Mouse (Mus musculus): ENCODE results near the gene Mettl7a2. TPM values are rescaled to one million over a fixed set of nuclear protein-coding genes. Genes with fewer than 3 reads are reported as not detected.
"Not testable (repeated sequence)": the region's sequence is repeated elsewhere in the genome, so short reads cannot be mapped to it uniquely, and the experiment has no call there.

The Mettl7a2 gene
- polyA plus RNA-seq, 2 experiments: 0.08 TPM; not detected in 1

DNA sequence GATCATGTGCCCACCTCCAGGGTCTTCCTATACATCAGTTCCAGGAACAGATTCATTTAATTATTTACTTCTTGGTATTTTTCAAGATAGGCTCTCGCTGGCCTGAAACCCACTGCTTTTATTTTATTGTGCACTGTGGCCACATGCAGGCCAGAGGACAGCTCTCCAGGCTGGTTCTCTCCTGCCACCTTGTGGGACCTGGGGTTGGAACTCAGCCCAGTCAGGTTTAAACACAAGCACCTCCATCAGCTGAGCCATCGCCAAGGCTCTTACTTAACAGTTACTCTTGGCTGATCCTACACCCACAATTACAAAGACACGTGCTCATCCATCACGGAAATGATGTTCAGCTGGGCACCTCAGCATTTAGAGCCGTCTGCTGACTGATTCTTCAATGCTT, 31.9 kb upstream of the Mettl7a2 start:
- H3K4me3 ChIP-seq (replicated peaks; ENCODE audit: low read length): no peak overlapping the region
- TF ChIP-seq POLR2A (IDR thresholded peaks at IDR 0.05; ENCODE audit: borderline replicate concordance, extremely low read depth, insufficient read depth, insufficient read length): no peak
- WGBS: 42% methylated on average over 5 of the region's 5 CpGs
- no peaks in the 10 kb centered on the region for H3K27me3 ChIP-seq (ENCODE audit: control insufficient read depth, insufficient read depth, low read length)
- H3K4me2 ChIP-seq (replicated peaks; ENCODE audit: low read depth, low read length, severe bottlenecking): no peak overlapping the region
- no peak overlapping the region for H3K27ac ChIP-seq (replicated peaks; ENCODE audit: low read depth, low read length)
- no peaks in the 10 kb centered on the region for H3K9me3 ChIP-seq (ENCODE audit: control insufficient read depth, low read length)
- no peak overlapping the region for H3K9ac ChIP-seq (ENCODE audit: low read depth, low read length, severe bottlenecking)
- H3K36me3 ChIP-seq (ENCODE audit: control insufficient read depth, insufficient read depth, low read length): no peaks in the 10 kb centered on the region
- no peak for ATAC-seq (ENCODE audit: low FRiP score, low read depth)
- H3K4me1 ChIP-seq (ENCODE audit: control insufficient read depth, insufficient read depth, low read length): no peaks in the 10 kb centered on the region
- no peak for DNase-seq (ENCODE audit: low spot score)

DNA sequence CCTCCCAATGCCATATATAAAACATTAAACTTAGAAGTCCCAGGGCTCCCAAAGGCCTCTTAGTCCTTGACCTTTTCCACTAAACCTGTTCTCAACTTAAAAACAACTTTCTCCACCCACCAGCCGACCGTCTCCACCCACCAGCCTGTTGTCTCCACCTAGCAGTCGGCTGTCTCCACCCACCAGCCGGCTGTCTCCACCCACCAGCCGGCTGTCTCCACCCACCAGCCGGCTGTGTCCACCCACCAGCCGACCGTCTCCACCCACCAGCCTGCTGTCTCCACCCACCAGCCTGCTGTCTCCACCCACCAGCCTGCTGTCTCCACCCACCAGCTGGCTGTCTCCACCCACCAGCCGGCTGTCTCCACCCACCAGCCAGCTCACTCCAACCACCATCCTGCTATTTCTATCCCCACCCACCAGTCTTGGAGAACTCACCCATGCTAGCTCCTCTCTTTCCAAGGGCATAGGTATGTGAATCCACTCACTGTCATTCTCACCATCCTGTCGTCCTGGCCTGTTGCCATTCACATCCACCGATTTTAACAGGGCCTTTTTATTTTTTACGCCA, 28.9 kb upstream of the Mettl7a2 start:
- Histone ChIP-seq H3K9me3 (ENCODE audit: control insufficient read depth, low read length) (no peaks in the 10 kb centered on the region), H3K36me3 (ENCODE audit: control insufficient read depth, insufficient read depth, low read length) (no peaks in the 10 kb centered on the region), H3K4me1 (ENCODE audit: control insufficient read depth, insufficient read depth, low read length) (no peaks in the 10 kb centered on the region), H3K27ac (replicated peaks; ENCODE audit: low read depth, low read length) (no peak overlapping the region), H3K4me2 (replicated peaks; ENCODE audit: low read depth, low read length, severe bottlenecking) (no peak overlapping the region), H3K27me3 (ENCODE audit: control insufficient read depth, insufficient read depth, low read length) (no peaks in the 10 kb centered on the region), H3K4me3 (replicated peaks; ENCODE audit: low read length) (no peak overlapping the region), H3K9ac (ENCODE audit: low read depth, low read length, severe bottlenecking) (no peak overlapping the region)
- ATAC-seq (ENCODE audit: low FRiP score, low read depth) (no peak), DNase-seq (ENCODE audit: low spot score) (no peak)
- WGBS: 65% methylated on average over 12 of the region's 12 CpGs
- no peak for TF ChIP-seq POLR2A (IDR thresholded peaks at IDR 0.05; ENCODE audit: borderline replicate concordance, extremely low read depth, insufficient read depth, insufficient read length)

DNA sequence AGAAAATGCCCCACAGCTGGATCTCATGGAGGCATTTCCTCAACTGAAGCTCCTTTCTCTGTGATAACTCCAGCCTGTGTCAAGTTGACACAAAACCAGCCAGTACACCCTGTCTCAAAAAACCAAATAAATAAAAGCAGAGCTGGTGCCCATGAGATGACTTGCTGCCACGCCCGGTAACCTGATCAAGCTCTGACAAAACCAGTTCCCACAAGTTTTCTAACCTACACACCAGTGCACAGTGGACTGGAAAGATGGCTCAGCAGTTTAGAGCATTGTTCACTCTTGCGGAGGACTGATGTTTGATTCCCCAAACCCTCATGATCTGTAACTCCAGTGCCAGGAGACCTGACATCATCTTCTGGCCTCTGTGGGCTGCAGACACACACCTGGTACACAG, 27.8 kb upstream of the Mettl7a2 start:
- no peak overlapping the region for H3K4me2 ChIP-seq (replicated peaks; ENCODE audit: low read depth, low read length, severe bottlenecking)
- H3K27ac ChIP-seq (replicated peaks; ENCODE audit: low read depth, low read length): no peak overlapping the region
- no peak overlapping the region for H3K4me3 ChIP-seq (replicated peaks; ENCODE audit: low read length)
- H3K9me3 ChIP-seq (ENCODE audit: control insufficient read depth, low read length): no peaks in the 10 kb centered on the region
- TF ChIP-seq POLR2A (IDR thresholded peaks at IDR 0.05; ENCODE audit: borderline replicate concordance, extremely low read depth, insufficient read depth, insufficient read length): no peak
- WGBS: 76% methylated on average over 3 of the region's 3 CpGs
- no peaks in the 10 kb centered on the region for H3K4me1 ChIP-seq (ENCODE audit: control insufficient read depth, insufficient read depth, low read length)
- DNase-seq (ENCODE audit: low spot score) (no peak), ATAC-seq (ENCODE audit: low FRiP score, low read depth) (no peak)
- H3K27me3 ChIP-seq (ENCODE audit: control insufficient read depth, insufficient read depth, low read length): no peaks in the 10 kb centered on the region
- H3K9ac ChIP-seq (ENCODE audit: low read depth, low read length, severe bottlenecking): no peak overlapping the region
- no peaks in the 10 kb centered on the region for H3K36me3 ChIP-seq (ENCODE audit: control insufficient read depth, insufficient read depth, low read length)

DNA sequence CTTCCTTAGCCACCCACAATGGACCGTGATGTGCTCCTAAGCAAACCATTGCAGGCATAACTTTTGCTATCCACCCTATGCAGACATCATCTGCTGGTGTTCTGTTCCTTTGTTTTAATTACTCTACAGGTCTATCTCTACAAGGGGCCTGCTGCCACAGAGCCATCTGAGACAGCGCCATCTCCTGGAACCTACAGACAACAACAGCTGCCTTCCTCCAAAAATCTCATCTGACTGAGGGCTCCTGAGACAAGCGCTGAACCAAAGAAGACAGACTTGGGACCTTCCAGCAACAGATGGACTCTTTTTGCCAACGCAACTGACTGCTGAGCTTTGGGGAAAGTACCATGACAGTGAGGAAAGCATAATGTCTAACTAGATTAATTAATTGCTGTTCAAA, 24.9 kb upstream of the Mettl7a2 start:
- H3K4me2 ChIP-seq (replicated peaks; ENCODE audit: low read depth, low read length, severe bottlenecking); H3K4me1 ChIP-seq (ENCODE audit: control insufficient read depth, insufficient read depth, low read length); H3K36me3 ChIP-seq (ENCODE audit: control insufficient read depth, insufficient read depth, low read length); ATAC-seq (ENCODE audit: low FRiP score, low read depth); H3K27ac ChIP-seq (replicated peaks; ENCODE audit: low read depth, low read length); H3K9ac ChIP-seq (ENCODE audit: low read depth, low read length, severe bottlenecking); H3K9me3 ChIP-seq (ENCODE audit: control insufficient read depth, low read length); H3K4me3 ChIP-seq (replicated peaks; ENCODE audit: low read length); DNase-seq (ENCODE audit: low spot score); H3K27me3 ChIP-seq (ENCODE audit: control insufficient read depth, insufficient read depth, low read length): not testable (repeated sequence)
- WGBS: 74% methylated on average over 3 of the region's 4 CpGs

DNA sequence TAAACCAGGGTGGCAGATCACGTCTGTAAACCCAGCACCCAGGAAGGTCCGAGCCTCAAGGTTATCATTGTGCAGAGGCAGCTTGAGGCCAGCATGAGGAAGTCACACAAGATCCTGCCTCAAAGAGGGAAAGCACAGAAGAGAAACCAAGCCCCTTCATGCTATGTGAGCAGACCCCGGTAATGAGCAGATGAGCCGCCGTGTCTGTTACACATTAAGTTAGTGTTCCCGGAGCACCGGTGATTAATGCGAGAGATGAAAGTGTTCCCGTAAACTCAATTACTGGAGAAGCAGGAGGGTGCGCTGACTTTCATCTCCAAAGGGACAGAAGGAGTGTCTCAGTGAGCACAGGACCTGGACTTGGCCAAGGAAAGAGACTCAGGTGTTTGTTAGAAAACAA, 23.7 kb upstream of the Mettl7a2 start:
- not testable (repeated sequence) for H3K4me3 ChIP-seq (replicated peaks; ENCODE audit: low read length); H3K4me1 ChIP-seq (ENCODE audit: control insufficient read depth, insufficient read depth, low read length); ATAC-seq (ENCODE audit: low FRiP score, low read depth); DNase-seq (ENCODE audit: low spot score); H3K9me3 ChIP-seq (ENCODE audit: control insufficient read depth, low read length); H3K4me2 ChIP-seq (replicated peaks; ENCODE audit: low read depth, low read length, severe bottlenecking); H3K9ac ChIP-seq (ENCODE audit: low read depth, low read length, severe bottlenecking); H3K27me3 ChIP-seq (ENCODE audit: control insufficient read depth, insufficient read depth, low read length); H3K36me3 ChIP-seq (ENCODE audit: control insufficient read depth, insufficient read depth, low read length); H3K27ac ChIP-seq (replicated peaks; ENCODE audit: low read depth, low read length)
- WGBS: 20% methylated on average over 7 of the region's 10 CpGs

DNA sequence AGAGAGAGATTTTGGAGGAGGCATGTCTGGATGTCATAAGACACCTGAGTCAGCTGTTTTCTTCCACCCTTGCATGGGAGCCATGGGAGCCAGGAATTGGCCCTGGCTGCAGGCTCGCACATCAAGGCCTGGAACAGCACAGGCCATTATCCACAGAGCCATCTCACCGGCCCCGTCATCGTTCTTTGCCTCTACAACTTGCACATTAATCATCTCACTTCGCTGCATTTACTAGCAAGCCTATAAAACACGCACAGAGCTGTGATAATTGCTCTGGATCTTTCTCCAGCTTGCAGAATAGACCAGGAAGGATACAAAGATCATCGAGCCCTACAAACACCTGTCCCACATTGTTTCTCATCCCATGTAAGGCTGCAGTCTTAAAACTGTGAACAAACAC, 22.3 kb upstream of the Mettl7a2 start:
- 39% methylated on average over 7 of the region's 7 CpGs for WGBS
- Histone ChIP-seq H3K27me3 (ENCODE audit: control insufficient read depth, insufficient read depth, low read length) (no peaks in the 10 kb centered on the region), H3K4me3 (replicated peaks; ENCODE audit: low read length) (no peak overlapping the region), H3K36me3 (ENCODE audit: control insufficient read depth, insufficient read depth, low read length) (no peaks in the 10 kb centered on the region), H3K27ac (replicated peaks; ENCODE audit: low read depth, low read length) (no peak overlapping the region), H3K9ac (ENCODE audit: low read depth, low read length, severe bottlenecking) (no peak overlapping the region), H3K4me1 (ENCODE audit: control insufficient read depth, insufficient read depth, low read length) (no peaks in the 10 kb centered on the region), H3K9me3 (ENCODE audit: control insufficient read depth, low read length) (no peaks in the 10 kb centered on the region), H3K4me2 (replicated peaks; ENCODE audit: low read depth, low read length, severe bottlenecking) (no peak overlapping the region)
- DNase-seq (ENCODE audit: low spot score) (no peak), ATAC-seq (ENCODE audit: low FRiP score, low read depth) (no peak)
- TF ChIP-seq POLR2A (IDR thresholded peaks at IDR 0.05; ENCODE audit: borderline replicate concordance, extremely low read depth, insufficient read depth, insufficient read length): no peak

DNA sequence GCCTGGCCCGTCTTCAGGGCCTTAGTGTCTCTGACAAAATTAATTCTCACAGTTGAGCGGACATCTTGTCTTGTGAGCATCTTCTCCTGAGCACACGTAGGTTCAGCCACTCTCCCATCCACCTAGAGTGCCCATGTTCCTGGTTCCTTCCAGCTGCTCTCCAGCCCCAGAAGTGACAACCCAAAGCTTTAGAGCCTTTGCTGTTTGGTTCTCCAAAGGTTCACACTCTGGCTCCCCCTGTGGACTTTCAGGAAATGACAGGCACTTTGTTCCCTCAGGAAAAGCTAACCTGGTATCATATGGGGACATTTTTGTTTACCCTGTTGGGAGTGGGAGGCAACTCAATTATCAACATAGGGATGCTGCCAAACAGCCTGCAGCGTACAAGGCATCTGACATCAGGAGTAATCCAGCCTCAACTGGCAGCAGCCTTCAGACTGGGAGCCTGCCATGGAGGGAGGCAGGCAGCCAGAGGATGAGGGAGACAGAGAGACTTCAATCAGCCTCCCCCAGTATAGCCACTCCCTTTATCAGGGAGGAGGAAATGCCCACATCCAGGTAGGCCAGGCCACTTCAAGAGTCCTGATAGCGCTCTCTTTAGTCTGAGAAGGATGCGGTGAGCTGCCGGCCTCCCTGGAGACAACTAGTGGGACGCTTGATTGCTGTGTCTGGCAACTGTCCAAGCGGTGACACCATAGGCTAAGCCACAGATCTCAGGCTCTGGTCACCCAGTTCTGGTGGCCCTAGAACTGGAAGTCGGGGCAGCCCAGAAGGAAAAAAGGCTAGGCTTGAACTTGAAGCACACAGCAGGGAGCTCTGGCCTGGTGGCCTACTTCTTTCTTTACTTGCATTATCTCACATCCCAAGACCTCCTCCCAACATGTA, 20.7 kb upstream of the Mettl7a2 start:
- H3K9ac ChIP-seq (ENCODE audit: low read depth, low read length, severe bottlenecking); DNase-seq (ENCODE audit: low spot score); H3K4me2 ChIP-seq (replicated peaks; ENCODE audit: low read depth, low read length, severe bottlenecking); H3K27me3 ChIP-seq (ENCODE audit: control insufficient read depth, insufficient read depth, low read length); ATAC-seq (ENCODE audit: low FRiP score, low read depth); H3K9me3 ChIP-seq (ENCODE audit: control insufficient read depth, low read length); H3K36me3 ChIP-seq (ENCODE audit: control insufficient read depth, insufficient read depth, low read length); H3K4me1 ChIP-seq (ENCODE audit: control insufficient read depth, insufficient read depth, low read length); H3K4me3 ChIP-seq (replicated peaks; ENCODE audit: low read length); H3K27ac ChIP-seq (replicated peaks; ENCODE audit: low read depth, low read length): not testable (repeated sequence)
- WGBS: 48% methylated on average over 2 of the region's 10 CpGs
